Mouse (Mus musculus) brain, embryonic 14.5 days (tissue): ENCODE measurements around the gene Rgcc. TPM values are rescaled to one million over a fixed set of nuclear protein-coding genes. Genes with fewer than 3 reads are reported as not detected.
A peak's percentile ranks its signal among the peaks of the same experiment; 100 is the strongest.

Experiments
- DNase-seq: peaks from one replicate; pipeline ENCODE4 v3.0.0-alpha.2; 2011; ENCODE audit warnings: low read depth
- CTCF ChIP-seq: fragments of 200-500 bp; IDR thresholded peaks from 2 replicates; pipeline ENCODE4 v1.5.1; 2012; ENCODE audit warnings: inconsistent platforms, mild to moderate bottlenecking, moderate library complexity, borderline replicate concordance; ENCODE audit not compliant: insufficient read depth, insufficient read length; ENCODE audit errors: extremely low read depth
- POLR2A ChIP-seq: fragments of 200-500 bp; IDR thresholded peaks from 2 replicates; pipeline ENCODE4 v1.6.1; 2012; ENCODE audit warnings: mild to moderate bottlenecking, inconsistent platforms, borderline replicate concordance; ENCODE audit not compliant: poor library complexity, insufficient read depth, insufficient read length, severe bottlenecking; ENCODE audit errors: extremely low read depth
- polyA plus RNA-seq: library from polyadenylated mRNA; depleted of rRNA; stranded (reverse); fragments of >200 nt; gene quantifications from 2 replicates; pipeline ENCODE4 v1.2.3, GENCODE M21; 2012

The Rgcc gene
- polyA plus RNA-seq, 1 experiment, result 29.0 TPM

DNA sequence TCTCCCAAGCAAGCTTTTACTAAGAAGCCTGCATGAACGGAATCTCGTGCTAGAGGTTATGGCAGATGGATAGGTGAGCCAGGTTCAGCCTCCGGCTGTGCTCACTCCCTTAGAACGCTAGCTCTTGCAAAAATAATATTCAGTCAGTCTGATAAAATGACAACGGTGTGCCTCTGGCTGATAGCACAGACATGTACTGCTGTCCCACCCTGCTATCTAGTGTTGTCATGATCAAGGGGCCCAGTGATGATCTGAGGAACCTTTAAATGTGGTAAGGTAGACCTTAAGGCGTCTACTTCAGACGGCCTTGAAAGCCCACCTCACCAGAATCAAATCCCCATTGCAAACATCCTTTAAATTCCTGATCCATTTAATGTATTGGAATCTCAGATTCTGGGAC lies 5.2 kb downstream of the Rgcc start:
- TF ChIP-seq CTCF (no peak), POLR2A (no peak)
- no peak for DNase-seq

DNA sequence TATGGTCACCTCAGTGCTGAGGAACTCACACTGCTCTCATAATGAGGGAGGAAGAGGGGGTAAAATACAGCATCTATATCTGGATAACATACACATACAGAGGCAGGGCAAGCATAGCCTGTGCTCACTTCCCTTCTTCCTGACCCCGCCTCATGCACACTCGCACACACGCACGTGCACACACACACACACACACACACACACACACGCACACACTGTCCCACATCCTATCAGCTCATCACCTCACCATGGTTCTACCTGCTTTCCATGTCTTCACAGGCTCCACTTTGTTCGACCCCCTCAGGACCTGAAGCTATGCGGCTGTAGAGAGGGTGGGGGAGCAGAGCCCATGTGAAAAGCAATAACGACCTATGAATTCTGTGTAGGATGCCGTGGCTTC lies 5.9 kb downstream of the Rgcc start:
- no peak for DNase-seq
- TF ChIP-seq CTCF, result no peak
- no peak for TF ChIP-seq POLR2A

GRCm38 (mm10) chr14:79294950-79295349 lies 6.5 kb downstream of the Rgcc start:
- no peak for DNase-seq
- no peak for TF ChIP-seq POLR2A
- TF ChIP-seq CTCF, result no peak

GRCm38 (mm10) chr14:79294051-79294814 lies 7.2 kb downstream of the Rgcc start:
- TF ChIP-seq CTCF (no peak), POLR2A (no peak)
- DNase-seq, result no peak

DNA sequence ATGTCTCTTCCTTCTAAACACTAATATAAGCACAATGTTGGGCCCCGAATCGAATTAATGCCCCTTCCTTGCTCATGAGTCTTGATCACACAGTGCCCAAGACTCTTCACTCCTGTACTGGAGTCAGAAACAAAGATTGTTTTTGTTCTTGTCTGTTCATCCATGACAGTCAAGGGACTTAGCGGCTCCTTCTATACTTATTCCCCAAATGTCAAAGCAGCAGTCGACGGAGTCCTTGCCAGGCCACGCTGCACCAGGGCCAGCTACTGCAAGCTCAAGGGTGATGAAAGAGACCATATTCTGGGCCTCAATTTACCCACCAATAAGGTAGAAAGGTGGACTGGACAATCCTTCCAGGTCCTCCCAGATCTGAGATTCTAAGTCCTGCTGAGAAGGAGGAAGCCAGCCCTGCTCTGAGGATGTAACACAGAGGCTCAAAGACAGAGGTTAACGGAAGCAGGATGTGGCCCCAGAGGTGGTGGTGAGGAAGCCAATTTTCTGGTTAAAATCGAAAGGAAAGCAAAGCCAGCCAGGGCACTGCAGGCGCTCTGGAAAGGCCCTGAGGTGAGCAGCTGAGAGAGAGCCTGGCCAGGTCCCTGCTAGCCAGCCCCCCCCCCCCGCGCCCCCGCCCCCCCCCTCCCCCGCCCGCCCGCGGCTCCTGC lies 8.2 kb downstream of the Rgcc start:
- no peak for DNase-seq
- TF ChIP-seq CTCF (no peak), POLR2A (no peak)

- TF ChIP-seq POLR2A (no peak), CTCF (no peak)
- DNase-seq, result no peak
Observed at GRCm38 (mm10) chr14:79291629-79292028, 9.8 kb downstream of the Rgcc start.

GRCm38 (mm10) chr14:79290683-79291425 lies 10.6 kb downstream of the Rgcc start:
- TF ChIP-seq POLR2A, result no peak
- no peak for TF ChIP-seq CTCF
- DNase-seq, result peak; percentile 83

GRCm38 (mm10) chr14:79289909-79290308 lies 11.5 kb downstream of the Rgcc start:
- no peak for DNase-seq

DNA sequence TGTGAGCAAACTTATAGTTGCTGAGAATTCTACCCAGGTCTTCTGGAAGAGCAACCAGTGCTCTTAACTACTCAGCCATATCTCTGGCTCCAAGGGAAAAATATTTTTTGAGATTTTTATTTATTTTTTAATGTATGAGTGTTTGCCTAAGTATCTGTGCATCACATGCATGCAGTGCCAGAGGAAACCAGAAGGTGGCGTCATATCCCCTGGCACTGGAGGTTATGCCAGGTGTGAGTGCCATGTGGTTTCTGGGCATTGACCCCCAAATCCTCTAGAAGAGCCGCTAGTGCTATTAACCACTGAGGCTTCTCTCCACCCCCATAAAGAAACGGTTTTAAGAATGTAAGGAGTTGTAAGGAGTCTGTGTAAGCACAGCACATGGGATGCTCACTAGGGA lies 13.2 kb downstream of the Rgcc start:
- no peak for DNase-seq
- TF ChIP-seq CTCF (peak; percentile 39; the same call in 1 of the 2 replicates), POLR2A (no peak)

More at GRCm38 (mm10) chr14:79289909-79290308, 11.5 kb downstream of the Rgcc start:
- TF ChIP-seq POLR2A (no peak), CTCF (no peak)

GRCm38 (mm10) chr14:79287251-79287863 lies 14.1 kb downstream of the Rgcc start:
- TF ChIP-seq POLR2A (no peak), CTCF (no peak)
- no peak for DNase-seq

DNA sequence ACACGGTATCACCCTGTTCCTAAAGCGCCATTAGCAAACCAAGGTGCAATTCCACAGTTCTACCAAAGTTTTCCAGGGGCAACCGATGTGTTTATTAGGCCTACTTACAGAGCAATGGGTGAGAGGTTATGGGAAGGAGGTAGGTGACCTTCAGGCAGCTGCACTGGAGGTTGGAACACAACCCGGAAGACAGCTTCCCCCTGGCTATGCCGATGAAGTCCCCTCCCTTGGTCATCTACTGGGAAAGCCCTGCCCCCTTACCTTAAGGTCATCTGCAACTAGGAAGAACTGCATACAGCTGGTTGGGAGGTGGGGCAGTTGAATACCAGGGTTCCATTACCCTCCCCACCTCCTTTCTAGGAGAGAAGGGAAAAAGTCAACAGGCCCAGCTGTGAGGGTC lies 15.9 kb downstream of the Rgcc start:
- DNase-seq, result no peak
- no peak for TF ChIP-seq POLR2A
- no peak for TF ChIP-seq CTCF

GRCm38 (mm10) chr14:79284616-79285015 lies 16.8 kb downstream of the Rgcc start:
- DNase-seq, result no peak
- TF ChIP-seq POLR2A, result no peak
- no peak for TF ChIP-seq CTCF
